Mouse (Mus musculus): ENCODE results near the gene Mitd1.

Mitd1 gene

DNA sequence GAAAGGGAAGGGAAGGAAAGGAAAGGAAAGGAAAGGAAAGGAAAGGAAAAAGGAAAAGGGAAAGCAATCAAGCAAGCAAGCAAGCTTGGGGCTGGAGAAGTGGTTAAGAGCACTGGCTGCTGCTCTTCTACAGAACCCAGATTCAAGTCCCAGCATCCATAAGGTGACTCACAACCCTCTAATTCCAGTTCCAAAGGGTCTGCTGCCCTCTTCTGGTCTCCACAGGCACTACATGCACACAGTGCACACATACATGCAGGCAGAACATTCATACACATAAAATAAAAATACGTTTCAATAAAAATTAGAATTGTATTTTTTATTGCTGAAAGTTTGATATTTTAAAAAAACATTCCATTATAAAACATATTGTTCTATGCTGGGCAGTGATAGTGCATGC is 23.2 kb downstream of the Mitd1 start:
- DNase-seq, result peak; percentile 70

DNA sequence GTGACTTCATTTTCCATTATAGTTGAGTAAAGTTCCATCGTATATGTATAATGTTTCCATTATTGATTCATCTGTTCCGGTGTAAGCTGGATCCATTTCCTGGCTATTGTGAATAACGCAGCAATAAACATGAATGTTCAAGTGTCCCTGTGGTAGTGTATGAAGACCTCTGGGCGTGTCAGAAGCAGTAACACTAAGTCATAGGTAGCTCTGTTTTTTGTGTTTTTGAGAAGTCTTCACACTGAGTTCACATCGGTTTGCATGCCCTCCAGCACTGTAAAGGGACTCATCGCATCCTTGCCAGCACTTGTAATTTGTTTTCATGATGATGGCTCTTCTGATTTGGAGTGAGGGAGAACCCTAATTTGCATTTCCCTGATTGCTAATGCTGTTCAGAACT is 23.9 kb downstream of the Mitd1 start, which contains the start of gene Tsga10:
TSS of gene Tsga10 (minus strand) at position 144 of the 400 bp plus-strand sequence.
- DNase-seq, result no peak

DNA sequence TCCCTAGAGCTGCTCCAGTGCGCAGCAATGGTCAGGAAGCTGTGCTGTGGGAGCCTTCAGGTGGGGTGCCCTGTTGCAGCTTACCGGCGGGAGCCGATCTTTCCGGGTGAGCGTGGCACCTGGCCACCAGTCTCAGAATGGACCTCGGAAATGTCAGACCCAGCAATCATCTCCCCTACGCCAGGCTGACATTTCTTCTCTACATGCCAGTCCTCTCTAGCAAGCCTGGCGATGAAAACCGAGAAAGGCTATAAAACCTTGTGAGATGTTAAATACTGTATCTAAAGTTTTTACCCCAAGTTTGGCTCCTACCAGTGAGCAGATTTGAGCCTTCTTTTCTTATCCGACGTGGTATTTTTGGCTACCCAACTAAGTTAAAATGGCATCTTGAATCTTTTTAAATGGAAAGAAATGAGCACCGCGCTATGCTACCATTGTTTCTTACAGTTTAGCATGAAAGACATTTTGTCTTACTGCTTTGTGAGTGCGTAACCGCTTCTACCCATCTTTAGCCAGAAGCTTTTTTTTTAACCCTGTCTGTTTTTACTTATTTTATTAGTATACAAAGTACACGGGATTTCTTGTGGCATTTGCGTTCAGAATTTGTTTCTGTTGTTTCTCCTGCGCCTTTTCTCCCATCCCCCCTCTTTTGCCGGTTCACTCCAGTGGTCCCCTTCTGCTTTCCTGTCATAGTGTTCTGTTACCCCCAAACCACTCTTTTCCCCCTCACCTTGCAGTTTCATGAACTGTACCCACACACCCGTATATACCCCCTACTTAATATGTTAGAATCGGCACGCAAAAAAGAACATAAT is 24.6 kb downstream of the Mitd1 start:
- DNase-seq, result no peak

DNA sequence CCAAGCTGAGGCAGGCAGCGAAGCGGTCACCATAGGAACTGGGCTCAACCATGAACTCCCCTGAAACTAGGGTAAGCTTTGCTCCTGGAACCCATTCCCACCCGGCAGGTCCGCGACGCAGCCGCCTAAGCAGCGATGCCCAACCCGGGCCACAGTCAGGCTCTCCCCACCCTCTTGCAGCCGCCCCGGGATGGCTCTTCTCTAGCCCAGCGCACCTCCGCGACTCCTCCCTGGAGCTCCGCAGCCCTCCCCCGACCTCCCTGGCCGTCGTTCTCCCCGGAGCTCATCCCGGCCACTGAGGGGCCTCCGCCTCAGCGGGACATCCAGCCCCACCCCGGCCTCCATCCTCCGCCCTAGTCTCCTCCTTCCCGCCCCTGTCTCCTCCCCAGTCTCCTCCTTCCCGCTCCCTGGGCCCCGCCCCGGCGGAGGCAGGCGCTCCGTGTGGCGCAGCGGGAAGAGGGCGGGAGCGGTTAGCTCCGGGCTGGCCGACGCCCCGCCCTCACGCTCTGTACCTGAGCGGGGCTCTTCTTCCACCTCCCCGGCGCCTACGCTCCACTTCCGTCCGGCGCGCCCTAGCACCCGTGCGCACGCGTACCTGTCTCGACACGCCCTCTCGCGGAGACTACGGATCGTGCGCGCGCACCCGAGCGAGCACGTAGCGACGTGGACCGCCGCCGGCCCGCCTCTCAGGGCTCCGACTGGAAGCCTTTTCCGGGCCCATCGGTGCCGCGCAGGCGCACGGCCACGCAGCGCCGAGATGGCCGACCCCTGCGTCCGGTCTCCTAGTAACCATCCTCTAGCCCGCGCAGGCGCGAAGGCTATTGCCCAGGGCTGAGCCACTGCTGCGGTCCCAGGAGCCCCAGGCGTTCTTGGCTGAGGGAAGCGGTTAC is 25.5 kb downstream of the Mitd1 start:
- DNase-seq, result peak; percentile 100

DNA sequence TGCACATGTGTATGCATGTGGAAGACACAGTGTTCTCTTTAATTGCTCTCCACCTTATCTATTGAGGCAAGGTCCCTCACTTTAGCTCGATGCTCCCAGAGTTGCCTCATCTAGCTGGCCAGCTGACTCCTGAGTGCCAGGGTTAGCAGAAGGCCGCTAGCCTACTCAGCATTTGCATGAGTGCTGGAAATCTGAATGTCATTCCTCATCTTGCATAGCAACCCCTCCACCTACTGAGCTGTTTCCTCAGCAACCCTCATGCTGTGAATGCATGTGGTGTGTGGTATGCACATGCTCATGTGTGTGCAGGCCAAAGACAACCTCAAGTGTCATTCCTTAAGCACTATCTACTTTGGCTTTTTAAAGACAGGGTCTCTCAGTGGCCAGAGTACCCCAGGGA is 39.5 kb downstream of the Mitd1 start:
- DNase-seq, result no peak

DNA sequence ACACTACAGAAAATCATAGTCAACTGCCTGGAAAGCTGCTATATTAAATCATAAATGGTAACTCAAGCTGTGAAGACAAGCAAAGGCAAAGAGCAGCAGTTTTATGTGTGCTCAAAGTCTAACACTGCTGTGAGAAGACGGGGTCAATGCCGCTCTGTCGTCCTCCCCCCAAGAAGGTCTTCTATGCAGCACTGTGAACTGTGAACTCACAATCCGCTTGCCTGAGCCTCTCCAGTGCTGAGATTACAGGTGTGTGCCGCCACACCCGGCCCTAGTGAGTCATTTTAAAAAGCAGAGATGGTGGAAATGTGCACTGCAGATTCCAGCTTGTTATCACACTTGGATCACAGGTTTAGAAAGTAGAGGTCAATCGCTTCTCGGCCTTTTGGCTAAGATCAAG is 43.3 kb downstream of the Mitd1 start:
- DNase-seq, result peak; percentile 24

DNA sequence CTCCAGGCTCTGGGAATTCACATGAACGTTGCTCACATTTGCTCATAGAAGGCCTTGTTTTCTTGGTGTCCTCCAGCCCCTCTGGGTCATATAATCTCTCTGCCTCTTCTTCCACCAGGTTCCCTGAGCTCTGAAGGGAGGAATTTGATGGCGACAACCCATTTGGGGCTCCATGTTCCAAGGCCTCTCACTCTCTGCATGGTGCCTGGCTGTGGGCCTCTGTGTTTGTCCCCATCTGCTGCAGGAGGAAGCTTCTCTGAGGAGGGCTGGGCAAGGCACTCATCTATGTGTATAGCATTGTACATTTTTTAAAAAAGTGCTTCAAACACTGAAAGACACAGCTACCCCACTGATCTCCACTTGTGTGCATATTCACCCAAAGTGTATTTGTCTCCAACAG is 58.5 kb downstream of the Mitd1 start:
- no peak for DNase-seq
